Mouse (Mus musculus) erythroblast, embryonic 14.5 days (primary cell): ENCODE measurements around the gene Atat1. TPM values are rescaled to one million over a fixed set of nuclear protein-coding genes. Genes with fewer than 3 reads are reported as not detected.

Experiments used
- H3K27me3 ChIP-seq: 2 replicates; pipeline ENCODE4 v1.6.1; 2012; ENCODE audit warnings: inconsistent platforms; ENCODE audit not compliant: control insufficient read depth
- H3K36me3 ChIP-seq: 2 replicates; pipeline ENCODE4 v1.6.1; 2012; ENCODE audit warnings: mild to moderate bottlenecking, inconsistent platforms; ENCODE audit not compliant: control insufficient read depth
- H3K4me1 ChIP-seq: 2 replicates; pipeline ENCODE4 v1.6.1; 2012; ENCODE audit warnings: inconsistent platforms; ENCODE audit not compliant: control insufficient read depth
- H3K4me3 ChIP-seq: replicated peaks from 2 replicates; pipeline ENCODE3; 2012; ENCODE audit warnings: moderate library complexity, mild to moderate bottlenecking, inconsistent platforms
- H3K9me3 ChIP-seq: 2 replicates; pipeline ENCODE4 v1.6.1; 2012; ENCODE audit warnings: low read length, inconsistent platforms, mixed read lengths; ENCODE audit not compliant: control insufficient read depth
- GATA1 ChIP-seq: IDR thresholded peaks from 2 replicates; pipeline ENCODE4 v1.6.1; 2012; ENCODE audit warnings: low read length, inconsistent platforms, mixed read lengths
- TAL1 ChIP-seq: IDR thresholded peaks from 3 replicates; pipeline ENCODE4 v1.6.1; 2012; ENCODE audit warnings: low read length, inconsistent platforms, mixed read lengths
- polyA plus RNA-seq: library from polyadenylated mRNA; stranded (reverse); fragments of >175 nt; gene quantifications from 2 replicates; pipeline ENCODE4 v1.2.3, GENCODE M21; 2012

Gene Atat1
- polyA plus RNA-seq, 1 experiment: 1.1 TPM

GRCm38 (mm10) chr17:35887725-35888124 lies 22.1 kb downstream of the Atat1 start:
- Histone ChIP-seq H3K4me3 (no peak overlapping the region), H3K4me1 (peaks cover 4% of the 10 kb centered on the region; the same call in 1 of the 2 replicates), H3K9me3 (no peaks in the 10 kb centered on the region; the same call in 1 of the 2 replicates), H3K27me3 (no peaks in the 10 kb centered on the region), H3K36me3 (peaks cover 98% of the 10 kb centered on the region)
- TF ChIP-seq GATA1: no peak
- TF ChIP-seq TAL1: no peak

- Histone ChIP-seq H3K27me3 (no peaks in the 10 kb centered on the region), H3K4me3 (no peak overlapping the region), H3K9me3 (peaks cover 8% of the 10 kb centered on the region), H3K36me3 (peaks cover 80% of the 10 kb centered on the region), H3K4me1 (peaks cover 28% of the 10 kb centered on the region)
- no peak for TF ChIP-seq TAL1
- no peak for TF ChIP-seq GATA1
These were observed 26.1 kb downstream of the Atat1 start for GRCm38 (mm10) chr17:35883777-35884176.

GRCm38 (mm10) chr17:35882924-35883323 lies 27.0 kb downstream of the Atat1 start:
- H3K4me3 ChIP-seq: no peak overlapping the region
- no peak for TF ChIP-seq GATA1
- TF ChIP-seq TAL1: no peak
- H3K27me3 ChIP-seq: no peaks in the 10 kb centered on the region
- H3K9me3 ChIP-seq: peaks cover 8% of the 10 kb centered on the region
- peaks cover 72% of the 10 kb centered on the region for H3K36me3 ChIP-seq
- peaks cover 28% of the 10 kb centered on the region for H3K4me1 ChIP-seq

GRCm38 (mm10) chr17:35879245-35880057 lies 30.4 kb downstream of the Atat1 start, which contains the start of gene Dhx16:
Gene Dhx16, plus strand, starts transcription at chr17:35879819.
- no peak for TF ChIP-seq GATA1
- no peak for TF ChIP-seq TAL1
- Histone ChIP-seq H3K4me1 (peaks cover 36% of the 10 kb centered on the region), H3K9me3 (peaks cover 8% of the 10 kb centered on the region), H3K27me3 (no peaks in the 10 kb centered on the region), H3K4me3 (peak within 1 kb of the TSS; percentile 99), H3K36me3 (peaks cover 37% of the 10 kb centered on the region)

GRCm38 (mm10) chr17:35874721-35875120 lies 35.2 kb downstream of the Atat1 start:
- no peak overlapping the region for H3K4me3 ChIP-seq
- no peaks in the 10 kb centered on the region; the same call in 1 of the 2 replicates for H3K36me3 ChIP-seq
- H3K9me3 ChIP-seq: peaks cover 6% of the 10 kb centered on the region
- peaks cover 25% of the 10 kb centered on the region for H3K4me1 ChIP-seq
- TF ChIP-seq TAL1: no peak
- no peak for TF ChIP-seq GATA1
- peaks cover 23% of the 10 kb centered on the region for H3K27me3 ChIP-seq

- Histone ChIP-seq H3K4me3 (no peak overlapping the region), H3K9me3 (peaks cover 6% of the 10 kb centered on the region), H3K27me3 (peaks cover 31% of the 10 kb centered on the region), H3K36me3 (no peaks in the 10 kb centered on the region; the same call in 1 of the 2 replicates), H3K4me1 (peaks cover 28% of the 10 kb centered on the region)
- TF ChIP-seq TAL1: no peak
- no peak for TF ChIP-seq GATA1
These were observed 35.9 kb downstream of the Atat1 start for GRCm38 (mm10) chr17:35873774-35874519.

- TF ChIP-seq GATA1 (no peak), TAL1 (no peak)
- H3K4me1 ChIP-seq: peaks cover 46% of the 10 kb centered on the region
These were observed 38.8 kb downstream of the Atat1 start for GRCm38 (mm10) chr17:35870884-35871696.

GRCm38 (mm10) chr17:35870151-35870883 lies 39.6 kb downstream of the Atat1 start:
- H3K4me1 ChIP-seq: peaks cover 54% of the 10 kb centered on the region
- peaks cover 67% of the 10 kb centered on the region for H3K27me3 ChIP-seq

More at GRCm38 (mm10) chr17:35870884-35871696, 38.8 kb downstream of the Atat1 start:
- Histone ChIP-seq H3K27me3 (peaks cover 59% of the 10 kb centered on the region), H3K36me3 (no peaks in the 10 kb centered on the region; the same call in 1 of the 2 replicates), H3K9me3 (peaks cover 16% of the 10 kb centered on the region), H3K4me3 (no peak overlapping the region)

More at GRCm38 (mm10) chr17:35870151-35870883, 39.6 kb downstream of the Atat1 start:
- no peaks in the 10 kb centered on the region; the same call in 1 of the 2 replicates for H3K36me3 ChIP-seq
- H3K9me3 ChIP-seq: peaks cover 23% of the 10 kb centered on the region
- H3K4me3 ChIP-seq: no peak overlapping the region
- no peak for TF ChIP-seq TAL1
- TF ChIP-seq GATA1: no peak
